Comparison of ENCODE assay signal across 31 mouse cellular contexts in the genomic region with DNA sequence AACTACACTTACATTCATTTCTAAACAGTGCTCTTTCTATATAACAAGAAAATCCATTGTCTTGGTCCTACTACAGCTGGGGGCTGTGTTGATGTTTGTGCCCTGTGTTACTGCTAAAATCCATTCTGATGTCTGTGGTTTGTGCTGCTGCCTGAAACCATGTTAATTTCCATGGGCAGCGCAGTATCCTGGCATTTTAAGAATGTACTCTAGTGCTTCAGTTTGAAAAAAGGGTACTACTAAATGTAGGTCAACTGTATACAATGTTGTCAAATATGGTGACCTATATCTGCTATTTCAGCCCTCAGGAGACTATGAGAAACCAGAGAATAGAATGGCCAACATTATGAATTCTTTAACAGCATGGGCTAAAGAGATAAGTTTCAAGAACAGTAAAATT.
"Had no signal": no experiment of that assay in that cellular context is flagged by ENCODE, and none has a peak within 500 bp of the region (broad histone marks: within the 10 kb centered on the region; RNA-seq: fewer than 3 reads in every experiment).

No protein-coding gene starts in this region.

- H3K4me2 ChIP-seq: limb, embryonic 12.5 days; limb, embryonic 13.5 days; limb, embryonic 15.5 days; liver, embryonic 11.5 days; liver, embryonic 12.5 days; liver, embryonic 13.5 days; liver, embryonic 15.5 days; lung, embryonic 14.5 days; lung, embryonic 15.5 days; midbrain, embryonic 11.5 days; midbrain, embryonic 12.5 days; midbrain, embryonic 13.5 days; midbrain, embryonic 15.5 days had no signal

- H3K27ac ChIP-seq: left cerebral cortex, adult 2 months; limb, embryonic 10.5 days; limb, embryonic 12.5 days; limb, embryonic 13.5 days; limb, embryonic 15.5 days; liver, embryonic 12.5 days; liver, embryonic 13.5 days; liver, embryonic 14.5 days; liver, embryonic 15.5 days; lung, embryonic 15.5 days; macrophage; midbrain, embryonic 10.5 days; midbrain, embryonic 12.5 days; midbrain, embryonic 13.5 days; midbrain, embryonic 15.5 days had no signal

- H3K4me3 ChIP-seq: left cerebral cortex, adult 2 months; limb, embryonic 10.5 days; limb, embryonic 12.5 days; limb, embryonic 13.5 days; limb, embryonic 15.5 days; liver, embryonic 12.5 days; liver, embryonic 13.5 days; liver, embryonic 15.5 days; lung, embryonic 15.5 days; megakaryocyte, embryonic 14.5 days; midbrain, embryonic 10.5 days; midbrain, embryonic 12.5 days; midbrain, embryonic 13.5 days; midbrain, embryonic 15.5 days; myocyte had no signal

- ATAC-seq: liver, embryonic 12.5 days; lung, postnatal 0 days; midbrain, embryonic 13.5 days; midbrain, embryonic 15.5 days; midbrain, embryonic 16.5 days had no signal

- H3K9me3 ChIP-seq: limb, embryonic 10.5 days; limb, embryonic 12.5 days; limb, embryonic 13.5 days; limb, embryonic 15.5 days; liver, embryonic 12.5 days; liver, embryonic 13.5 days; liver, embryonic 15.5 days; lung, embryonic 15.5 days; megakaryocyte, embryonic 14.5 days; midbrain, embryonic 10.5 days; midbrain, embryonic 12.5 days; midbrain, embryonic 13.5 days; midbrain, embryonic 15.5 days had no signal

- H3K9ac ChIP-seq: limb, embryonic 12.5 days; limb, embryonic 13.5 days; limb, embryonic 15.5 days; liver, embryonic 12.5 days; liver, embryonic 13.5 days; liver, embryonic 14.5 days; liver, embryonic 15.5 days; lung, embryonic 14.5 days; lung, embryonic 15.5 days; midbrain, embryonic 12.5 days; midbrain, embryonic 13.5 days; midbrain, embryonic 15.5 days had no signal

- H3K27me3 ChIP-seq: limb, embryonic 12.5 days; limb, embryonic 13.5 days; limb, embryonic 15.5 days; liver, embryonic 12.5 days; liver, embryonic 13.5 days; liver, embryonic 15.5 days; lung, embryonic 15.5 days; megakaryocyte, embryonic 14.5 days; midbrain, embryonic 12.5 days; midbrain, embryonic 13.5 days; midbrain, embryonic 15.5 days had no signal

- H3K36me3 ChIP-seq: limb, embryonic 10.5 days; limb, embryonic 12.5 days; limb, embryonic 13.5 days; limb, embryonic 15.5 days; liver, embryonic 12.5 days; liver, embryonic 13.5 days; liver, embryonic 15.5 days; lung, embryonic 15.5 days; midbrain, embryonic 10.5 days; midbrain, embryonic 12.5 days; midbrain, embryonic 13.5 days; midbrain, embryonic 15.5 days had no signal

- DNase-seq: left cerebral cortex, postnatal 4 days; liver; liver, embryonic 13.5 days; lung, adult 18-20 months; lung, adult 2 months; lung, embryonic 14.5 days; lung, postnatal 10 days; lung, postnatal 14 days; lung, postnatal 36 days; lung, postnatal 4 days; midbrain, embryonic 14.5 days had no signal

- H3K4me1 ChIP-seq: limb, embryonic 10.5 days; limb, embryonic 12.5 days; limb, embryonic 13.5 days; limb, embryonic 15.5 days; liver, embryonic 12.5 days; liver, embryonic 13.5 days; liver, embryonic 15.5 days; lung, embryonic 15.5 days; megakaryocyte, embryonic 14.5 days; midbrain, embryonic 10.5 days; midbrain, embryonic 12.5 days; midbrain, embryonic 13.5 days; midbrain, embryonic 15.5 days had no signal
